Mouse (Mus musculus) testis, adult 2 months (tissue): ENCODE data around the gene Msn. TPM values are rescaled to one million over a fixed set of nuclear protein-coding genes. Genes with fewer than 3 reads are reported as not detected.

ENCODE experiments used
- H3K27ac ChIP-seq: fragments of 200-500 bp; 2 replicates; pipeline ENCODE4 v1.5.1; 2012; ENCODE audit warnings: low read depth, low read length; ENCODE audit not compliant: control insufficient read depth, insufficient read depth
- H3K27me3 ChIP-seq: fragments of 200-500 bp; 2 replicates; pipeline ENCODE4 v1.6.1; 2012; ENCODE audit warnings: mild to moderate bottlenecking, low read length, moderate library complexity; ENCODE audit not compliant: control insufficient read depth, insufficient read depth
- H3K36me3 ChIP-seq: fragments of 200-500 bp; 2 replicates; pipeline ENCODE4 v1.6.1; 2012; ENCODE audit warnings: mild to moderate bottlenecking, low read length; ENCODE audit not compliant: control insufficient read depth, insufficient read depth
- H3K4me1 ChIP-seq: fragments of 200-500 bp; 2 replicates; pipeline ENCODE4 v1.6.1; 2012; ENCODE audit warnings: low read length; ENCODE audit not compliant: control insufficient read depth, insufficient read depth
- H3K4me3 ChIP-seq: fragments of 200-500 bp; 2 replicates; pipeline ENCODE4 v1.5.1; 2012; ENCODE audit warnings: low read depth, mild to moderate bottlenecking, low read length, moderate library complexity, mixed read lengths; ENCODE audit not compliant: control insufficient read depth
- CTCF ChIP-seq: fragments of 200-500 bp; IDR thresholded peaks from 2 replicates; pipeline ENCODE4 v1.5.1; 2012; ENCODE audit warnings: low read depth, mild to moderate bottlenecking, inconsistent platforms, low read length, moderate library complexity; ENCODE audit not compliant: control insufficient read depth, insufficient read depth, insufficient replicate concordance
- POLR2A ChIP-seq: fragments of 200-500 bp; IDR thresholded peaks from 2 replicates; pipeline ENCODE4 v1.6.1; 2012; ENCODE audit warnings: low read depth, mild to moderate bottlenecking, inconsistent platforms, low read length, moderate library complexity; ENCODE audit not compliant: control insufficient read depth
- polyA plus RNA-seq: library from polyadenylated mRNA; depleted of rRNA; stranded (reverse); fragments of >200 nt; gene quantifications from 2 replicates; pipeline ENCODE4 v1.2.3, GENCODE M21; 2012

Gene Msn
- polyA plus RNA-seq, 1 experiment, result 3.1 TPM

GRCm38 (mm10) chrX:96130139-96130538, 34.3 kb downstream of the Msn start:
- H3K27me3 ChIP-seq, result no peaks in the 10 kb centered on the region
- H3K27ac ChIP-seq, result 0 out of 2 replicates have a peak overlapping the region, but pooled peaks have one; percentile 13
- H3K4me1 ChIP-seq, result no peaks in the 10 kb centered on the region
- no peaks in the 10 kb centered on the region for H3K36me3 ChIP-seq
- TF ChIP-seq CTCF, result no peak
- TF ChIP-seq POLR2A, result no peak
- no peak overlapping the region for H3K4me3 ChIP-seq

GRCm38 (mm10) chrX:96130663-96131062, 34.8 kb downstream of the Msn start:
- TF ChIP-seq POLR2A (no peak), CTCF (no peak)
- H3K4me3 ChIP-seq, result no peak overlapping the region
- H3K27me3 ChIP-seq, result no peaks in the 10 kb centered on the region
- H3K36me3 ChIP-seq, result no peaks in the 10 kb centered on the region
- H3K27ac ChIP-seq, result 0 out of 2 replicates have a peak overlapping the region, but pooled peaks have one; percentile 13
- H3K4me1 ChIP-seq, result no peaks in the 10 kb centered on the region

GRCm38 (mm10) chrX:96133260-96133659, 37.4 kb downstream of the Msn start:
- Histone ChIP-seq H3K27me3 (no peaks in the 10 kb centered on the region), H3K4me1 (no peaks in the 10 kb centered on the region), H3K4me3 (no peak overlapping the region), H3K36me3 (no peaks in the 10 kb centered on the region), H3K27ac (no peak overlapping the region)
- TF ChIP-seq CTCF (no peak), POLR2A (no peak)

GRCm38 (mm10) chrX:96134243-96134661, 38.4 kb downstream of the Msn start:
- TF ChIP-seq POLR2A (no peak), CTCF (no peak)
- Histone ChIP-seq H3K27me3 (no peaks in the 10 kb centered on the region), H3K36me3 (no peaks in the 10 kb centered on the region), H3K4me3 (no peak overlapping the region), H3K27ac (no peak overlapping the region), H3K4me1 (no peaks in the 10 kb centered on the region)

GRCm38 (mm10) chrX:96134840-96135580, 39.2 kb downstream of the Msn start:
- no peaks in the 10 kb centered on the region for H3K36me3 ChIP-seq
- no peaks in the 10 kb centered on the region for H3K4me1 ChIP-seq
- H3K27ac ChIP-seq, result no peak overlapping the region
- no peaks in the 10 kb centered on the region for H3K27me3 ChIP-seq
- no peak for TF ChIP-seq POLR2A
- TF ChIP-seq CTCF, result no peak
- H3K4me3 ChIP-seq, result no peak overlapping the region

GRCm38 (mm10) chrX:96135581-96135980, 39.7 kb downstream of the Msn start:
- no peaks in the 10 kb centered on the region for H3K36me3 ChIP-seq
- no peak overlapping the region for H3K4me3 ChIP-seq
- no peaks in the 10 kb centered on the region for H3K27me3 ChIP-seq
- H3K4me1 ChIP-seq, result no peaks in the 10 kb centered on the region
- no peak for TF ChIP-seq POLR2A
- H3K27ac ChIP-seq, result no peak overlapping the region

GRCm38 (mm10) chrX:96139262-96139661, 43.4 kb downstream of the Msn start:
- TF ChIP-seq POLR2A, result no peak
- no peak for TF ChIP-seq CTCF
- H3K27me3 ChIP-seq, result no peaks in the 10 kb centered on the region
- no peaks in the 10 kb centered on the region for H3K4me1 ChIP-seq
- no peak overlapping the region for H3K27ac ChIP-seq
- H3K36me3 ChIP-seq, result no peaks in the 10 kb centered on the region
- no peak overlapping the region for H3K4me3 ChIP-seq
